Mouse (Mus musculus): ENCODE results near the gene Sult2a7.

- TF ChIP-seq GATA1 (IDR thresholded peaks at IDR 0.05; ENCODE audit: low read length): no peak
- TF ChIP-seq TAL1 (IDR thresholded peaks at IDR 0.05; ENCODE audit: low read length): no peak
Measured at GRCm38 (mm10) chr7:14518301-14518700, 24.3 kb upstream of the Sult2a7 start.
